Mouse (Mus musculus): ENCODE measurements around the gene Slc13a4. TPM values are rescaled to one million over a fixed set of nuclear protein-coding genes. Genes with fewer than 3 reads are reported as not detected.
A peak's percentile ranks its signal among the peaks of the same experiment; 100 is the strongest.

Slc13a4 gene
- polyA plus RNA-seq, 1 experiment from 2014 or later: 0.36 TPM

GRCm38 (mm10) chr6:35254136-35254904 is 53.6 kb downstream of the Slc13a4 start:
- Histone ChIP-seq H3K9ac (replicated peaks; ENCODE audit: low read length) (peak overlapping the region; percentile 22), H3K9me3 (replicated peaks; ENCODE audit: control insufficient read depth, low read length) (no peaks in the 10 kb centered on the region), H3K27ac (replicated peaks; ENCODE audit: low read depth, low read length) (0 out of 2 replicates have a peak overlapping the region, but pooled peaks have one; percentile 6), H3K4me2 (ENCODE audit: low read depth, low read length) (peak overlapping the region; percentile 53), H3K27me3 (ENCODE audit: control insufficient read depth, insufficient read depth, low read length) (no peaks in the 10 kb centered on the region), H3K4me1 (ENCODE audit: control insufficient read depth, insufficient read depth, low read length) (peaks cover 3% of the 10 kb centered on the region; the same call in 1 of the 2 replicates), H3K36me3 (replicated peaks; ENCODE audit: control insufficient read depth, insufficient read depth, low read depth, low read length) (no peaks in the 10 kb centered on the region), H3K4me3 (ENCODE audit: low read depth, low read length) (peak overlapping the region; percentile 76)
- DNase-seq (ENCODE audit: low spot score) (no peak), ATAC-seq (replicated peaks; ENCODE audit: insufficient number of reproducible peaks, low FRiP score, low TSS enrichment, low read depth) (no peak)
- WGBS: 49% methylated on average over 9 of the region's 9 CpGs

DNA sequence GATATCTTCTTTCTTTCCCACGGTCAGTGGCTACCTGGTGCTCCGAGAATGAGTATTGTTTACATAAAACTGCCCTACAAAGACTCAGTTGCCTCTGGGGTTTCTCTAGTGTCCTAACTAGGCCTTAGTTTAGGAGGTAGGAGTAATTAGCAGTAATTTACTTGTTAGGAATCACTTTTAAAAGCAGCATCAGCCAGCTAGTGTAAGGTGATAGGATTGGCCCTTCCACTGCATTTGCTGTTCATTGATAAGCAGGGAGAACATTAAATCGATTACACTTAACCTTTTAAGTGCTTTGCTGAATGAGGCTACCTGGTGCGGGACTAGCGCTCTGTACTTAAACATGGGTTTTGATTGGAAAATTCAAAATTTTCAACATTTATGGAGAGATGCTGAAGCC is 54.5 kb downstream of the Slc13a4 start:
- Histone ChIP-seq H3K9me3 (replicated peaks; ENCODE audit: control insufficient read depth, low read length) (no peaks in the 10 kb centered on the region), H3K36me3 (replicated peaks; ENCODE audit: control insufficient read depth, insufficient read depth, low read depth, low read length) (no peaks in the 10 kb centered on the region), H3K4me3 (ENCODE audit: low read depth, low read length) (peak overlapping the region; percentile 76), H3K4me1 (ENCODE audit: control insufficient read depth, insufficient read depth, low read length) (peaks cover 3% of the 10 kb centered on the region; the same call in 1 of the 2 replicates), H3K27ac (replicated peaks; ENCODE audit: low read depth, low read length) (no peak overlapping the region), H3K9ac (replicated peaks; ENCODE audit: low read length) (peak overlapping the region; percentile 35; the same call in 1 of the 2 replicates), H3K27me3 (ENCODE audit: control insufficient read depth, insufficient read depth, low read length) (no peaks in the 10 kb centered on the region), H3K4me2 (ENCODE audit: low read depth, low read length) (peak overlapping the region; percentile 53)
- no peak for ATAC-seq (replicated peaks; ENCODE audit: insufficient number of reproducible peaks, low FRiP score, low TSS enrichment, low read depth)
- DNase-seq (ENCODE audit: low spot score): no peak
- WGBS: 42% methylated on average over 5 of the region's 5 CpGs

DNA sequence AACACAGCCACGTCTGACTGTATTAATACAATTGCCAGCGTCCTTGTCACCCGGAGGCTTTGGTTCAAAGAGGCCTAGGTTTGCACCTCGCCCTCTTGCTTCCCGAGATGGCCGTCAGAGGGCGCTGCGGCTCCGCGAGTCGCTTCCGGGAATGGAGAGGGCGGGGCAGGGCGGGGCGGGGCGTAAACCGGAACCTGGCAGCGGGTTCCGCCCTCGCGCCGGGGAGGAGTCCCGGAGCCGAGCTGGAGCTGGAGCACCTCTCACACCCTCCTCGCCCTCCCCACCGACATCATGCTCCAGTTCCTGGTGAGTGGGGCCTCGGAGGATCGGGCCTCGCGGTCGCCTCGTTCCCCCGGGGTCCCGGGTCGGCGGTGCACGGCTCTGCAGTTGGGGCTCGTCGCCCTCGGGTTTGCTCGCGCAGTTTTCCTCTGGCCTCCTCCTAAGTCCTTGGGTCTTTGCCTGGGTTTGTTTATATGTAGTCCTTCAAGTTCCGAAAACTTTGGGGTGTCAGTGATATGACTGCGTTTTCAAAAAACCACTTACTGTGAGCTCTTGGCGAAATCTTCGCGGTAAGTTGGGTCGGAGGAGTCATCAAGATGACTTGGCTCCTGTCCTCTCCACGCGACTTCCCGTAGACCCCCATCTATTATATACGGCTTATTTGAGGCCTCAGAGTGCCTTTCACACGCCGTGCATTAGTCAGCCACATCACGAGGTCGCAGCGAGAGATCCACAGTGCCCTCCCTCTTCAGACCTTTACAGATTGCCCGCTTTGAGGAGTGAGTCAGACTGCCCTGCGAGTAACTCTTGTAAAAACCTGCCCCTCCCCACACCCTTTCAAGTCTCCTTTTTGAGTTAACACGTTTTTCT is 55.2 kb downstream of the Slc13a4 start:
- Histone ChIP-seq H3K27ac (replicated peaks; ENCODE audit: low read depth, low read length) (peak overlapping the region; percentile 22; the same call in 1 of the 2 replicates), H3K4me3 (ENCODE audit: low read depth, low read length) (peak overlapping the region; percentile 76), H3K9me3 (replicated peaks; ENCODE audit: control insufficient read depth, low read length) (no peaks in the 10 kb centered on the region), H3K27me3 (ENCODE audit: control insufficient read depth, insufficient read depth, low read length) (no peaks in the 10 kb centered on the region), H3K36me3 (replicated peaks; ENCODE audit: control insufficient read depth, insufficient read depth, low read depth, low read length) (no peaks in the 10 kb centered on the region), H3K4me2 (ENCODE audit: low read depth, low read length) (peak overlapping the region; percentile 53), H3K4me1 (ENCODE audit: control insufficient read depth, insufficient read depth, low read length) (peaks cover 3% of the 10 kb centered on the region; the same call in 1 of the 2 replicates), H3K9ac (replicated peaks; ENCODE audit: low read length) (peak overlapping the region; percentile 84)
- WGBS: under 1% methylated on average over 60 of the region's 60 CpGs
- peak; percentile 89 for ATAC-seq (replicated peaks; ENCODE audit: insufficient number of reproducible peaks, low FRiP score, low TSS enrichment, low read depth)
- peak; percentile 89 for DNase-seq (ENCODE audit: low spot score)

DNA sequence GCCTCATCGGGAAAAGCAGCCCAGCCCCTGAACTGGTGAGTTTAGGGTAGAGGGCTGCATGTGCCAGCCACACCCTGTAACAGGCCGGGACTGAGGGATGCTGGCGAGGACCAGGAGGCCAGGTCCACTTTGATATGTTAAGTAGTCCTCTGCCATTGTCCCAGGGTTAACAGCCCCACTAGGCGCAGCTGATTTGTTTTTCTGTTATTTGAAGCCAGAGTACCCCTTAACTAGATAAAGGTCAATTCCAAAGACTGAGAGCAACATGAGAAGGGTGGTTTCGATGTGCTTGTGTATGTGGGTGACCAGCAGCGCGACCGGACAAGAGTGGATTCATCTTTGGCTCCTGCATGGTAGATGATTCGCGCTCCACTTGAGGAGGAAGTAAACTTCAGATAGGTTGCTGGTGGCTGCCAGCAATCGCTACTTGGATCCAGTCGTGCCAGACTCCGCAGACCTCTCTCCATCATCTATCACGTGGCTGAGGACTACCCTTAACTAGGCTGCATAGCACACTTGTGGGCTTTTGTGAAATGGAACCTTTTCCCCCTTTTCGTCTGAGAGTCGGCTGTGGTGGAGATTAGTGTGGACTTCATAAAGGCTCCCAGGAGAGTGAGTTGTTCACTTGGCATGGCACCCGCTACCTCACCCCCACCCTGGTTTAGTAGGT is 56.0 kb downstream of the Slc13a4 start:
- H3K27ac ChIP-seq (replicated peaks; ENCODE audit: low read depth, low read length): 0 out of 2 replicates have a peak overlapping the region, but pooled peaks have one; percentile 22
- H3K36me3 ChIP-seq (replicated peaks; ENCODE audit: control insufficient read depth, insufficient read depth, low read depth, low read length): no peaks in the 10 kb centered on the region
- WGBS: 57% methylated on average over 17 of the region's 17 CpGs
- ATAC-seq (replicated peaks; ENCODE audit: insufficient number of reproducible peaks, low FRiP score, low TSS enrichment, low read depth) (no peak; the same call in 1 of the 2 replicates), DNase-seq (ENCODE audit: low spot score) (peak; percentile 10)
- no peaks in the 10 kb centered on the region for H3K27me3 ChIP-seq (ENCODE audit: control insufficient read depth, insufficient read depth, low read length)
- H3K9ac ChIP-seq (replicated peaks; ENCODE audit: low read length): peak overlapping the region; percentile 84; the same call in 1 of the 2 replicates
- peak overlapping the region; percentile 76; the same call in 1 of the 2 replicates for H3K4me3 ChIP-seq (ENCODE audit: low read depth, low read length)
- H3K9me3 ChIP-seq (replicated peaks; ENCODE audit: control insufficient read depth, low read length): no peaks in the 10 kb centered on the region
- peak overlapping the region; percentile 53 for H3K4me2 ChIP-seq (ENCODE audit: low read depth, low read length)
- H3K4me1 ChIP-seq (ENCODE audit: control insufficient read depth, insufficient read depth, low read length): peaks cover 3% of the 10 kb centered on the region; the same call in 1 of the 2 replicates

GRCm38 (mm10) chr6:35245086-35245485 is 62.8 kb downstream of the Slc13a4 start:
- WGBS: 66% methylated on average over 5 of the region's 5 CpGs
- DNase-seq (ENCODE audit: low spot score) (peak; percentile 45), ATAC-seq (replicated peaks; ENCODE audit: insufficient number of reproducible peaks, low FRiP score, low TSS enrichment, low read depth) (no peak)
- no peaks in the 10 kb centered on the region for H3K9me3 ChIP-seq (replicated peaks; ENCODE audit: control insufficient read depth, low read length)
- no peak overlapping the region for H3K9ac ChIP-seq (replicated peaks; ENCODE audit: low read length)
- H3K27ac ChIP-seq (replicated peaks; ENCODE audit: low read depth, low read length): no peak overlapping the region
- no peaks in the 10 kb centered on the region for H3K4me1 ChIP-seq (ENCODE audit: control insufficient read depth, insufficient read depth, low read length)
- H3K27me3 ChIP-seq (ENCODE audit: control insufficient read depth, insufficient read depth, low read length): no peaks in the 10 kb centered on the region
- no peak overlapping the region for H3K4me2 ChIP-seq (ENCODE audit: low read depth, low read length)
- H3K36me3 ChIP-seq (replicated peaks; ENCODE audit: control insufficient read depth, insufficient read depth, low read depth, low read length): peaks cover 24% of the 10 kb centered on the region
- H3K4me3 ChIP-seq (ENCODE audit: low read depth, low read length): no peak overlapping the region

DNA sequence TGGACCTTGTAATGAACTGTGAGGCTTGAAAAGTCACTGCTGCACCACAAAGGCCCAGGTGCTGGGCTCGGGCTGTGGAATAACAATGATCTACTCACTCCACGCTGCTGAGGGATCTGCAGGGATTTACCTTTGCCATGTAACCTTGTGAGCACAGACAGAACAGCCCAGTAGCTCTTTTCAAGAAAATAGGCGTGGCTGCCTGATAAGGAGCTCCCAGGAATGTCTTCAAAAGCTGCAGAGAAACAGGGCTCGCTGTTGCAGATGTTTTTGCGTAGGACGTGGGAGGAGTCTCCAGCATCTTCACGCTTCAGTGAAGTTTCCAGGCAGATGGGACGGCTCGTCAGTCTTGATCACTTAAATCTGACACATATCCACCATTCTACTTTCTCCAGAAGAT is 63.9 kb downstream of the Slc13a4 start:
- no peaks in the 10 kb centered on the region for H3K4me1 ChIP-seq (ENCODE audit: control insufficient read depth, insufficient read depth, low read length)
- no peak overlapping the region for H3K9ac ChIP-seq (replicated peaks; ENCODE audit: low read length)
- DNase-seq (ENCODE audit: low spot score) (no peak), ATAC-seq (replicated peaks; ENCODE audit: insufficient number of reproducible peaks, low FRiP score, low TSS enrichment, low read depth) (no peak)
- no peaks in the 10 kb centered on the region for H3K27me3 ChIP-seq (ENCODE audit: control insufficient read depth, insufficient read depth, low read length)
- H3K4me2 ChIP-seq (ENCODE audit: low read depth, low read length): no peak overlapping the region
- H3K9me3 ChIP-seq (replicated peaks; ENCODE audit: control insufficient read depth, low read length): no peaks in the 10 kb centered on the region
- 86% methylated on average over 9 of the region's 9 CpGs for WGBS
- H3K27ac ChIP-seq (replicated peaks; ENCODE audit: low read depth, low read length): no peak overlapping the region
- peaks cover 24% of the 10 kb centered on the region for H3K36me3 ChIP-seq (replicated peaks; ENCODE audit: control insufficient read depth, insufficient read depth, low read depth, low read length)
- H3K4me3 ChIP-seq (ENCODE audit: low read depth, low read length): no peak overlapping the region

DNA sequence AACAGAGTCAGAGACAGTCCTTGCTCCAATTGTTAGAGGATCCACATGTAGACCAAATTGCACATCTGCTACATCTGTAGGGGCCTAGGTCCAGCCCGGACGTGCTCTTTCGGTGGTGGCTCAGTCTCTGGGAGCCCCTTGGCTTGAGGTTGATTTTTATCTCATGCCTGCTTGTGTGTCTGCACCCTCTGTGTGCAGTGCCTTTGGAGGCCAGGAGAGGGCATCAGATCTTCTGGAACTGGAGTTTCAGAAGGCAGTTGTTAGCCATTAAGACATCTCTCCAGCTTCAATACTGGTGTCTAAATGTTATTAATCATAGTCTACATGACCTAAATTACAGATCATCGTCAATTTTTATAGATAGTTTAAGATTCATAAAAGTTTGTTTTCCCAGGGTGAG is 64.7 kb downstream of the Slc13a4 start:
- Histone ChIP-seq H3K36me3 (replicated peaks; ENCODE audit: control insufficient read depth, insufficient read depth, low read depth, low read length) (peaks cover 24% of the 10 kb centered on the region), H3K4me2 (ENCODE audit: low read depth, low read length) (no peak overlapping the region), H3K27me3 (ENCODE audit: control insufficient read depth, insufficient read depth, low read length) (no peaks in the 10 kb centered on the region), H3K4me1 (ENCODE audit: control insufficient read depth, insufficient read depth, low read length) (no peaks in the 10 kb centered on the region), H3K9me3 (replicated peaks; ENCODE audit: control insufficient read depth, low read length) (no peaks in the 10 kb centered on the region), H3K9ac (replicated peaks; ENCODE audit: low read length) (no peak overlapping the region), H3K4me3 (ENCODE audit: low read depth, low read length) (no peak overlapping the region), H3K27ac (replicated peaks; ENCODE audit: low read depth, low read length) (no peak overlapping the region)
- ATAC-seq (replicated peaks; ENCODE audit: insufficient number of reproducible peaks, low FRiP score, low TSS enrichment, low read depth) (no peak), DNase-seq (ENCODE audit: low spot score) (no peak)
- 100% methylated on average over 4 of the region's 4 CpGs for WGBS
